Mouse (Mus musculus) ovary, adult 10 weeks (tissue): ENCODE measurements around the gene Vmn1r61. TPM values are rescaled to one million over a fixed set of nuclear protein-coding genes. Genes with fewer than 3 reads are reported as not detected.

ENCODE experiments used
- polyA plus RNA-seq: library from polyadenylated mRNA; stranded (reverse); fragments of 350-450 nt; fragmentation: Illumina TruSeq; extraction: RNeasy Lipid Tissue Mini Kit (QIAGEN cat#74804); gene quantifications from one replicate; pipeline ENCODE4 v1.2.3, GENCODE M21; 2014

Vmn1r61 gene
- polyA plus RNA-seq: not detected

GRCm38 (mm10) chr7:5613195-5613594, at the start of gene Vmn1r61:
Gene Vmn1r61, minus strand, starts transcription at chr7:5613295.

Other genes with a start within 250 kb of the Vmn1r61 start
- gene Vmn1r58, start 199.9 kb downstream of the Vmn1r61 start, polyA plus RNA-seq: not detected
- not detected for gene Vmn1r59, start 156.5 kb downstream of the Vmn1r61 start, polyA plus RNA-seq
- not detected for gene Vmn2r28, start 119.3 kb downstream of the Vmn1r61 start, polyA plus RNA-seq
- gene Vmn1r60, start 66.0 kb downstream of the Vmn1r61 start, polyA plus RNA-seq: not detected
- not detected for gene Vmn1r62, start 60.3 kb upstream of the Vmn1r61 start, polyA plus RNA-seq
- gene Vmn1r63, start 192.2 kb upstream of the Vmn1r61 start, polyA plus RNA-seq: not detected